Mouse (Mus musculus): ENCODE results near the gene Gm16181.
"Not testable (repeated sequence)": the region's sequence is repeated elsewhere in the genome, so short reads cannot be mapped to it uniquely, and the experiment has no call there.

Gm16181 gene

GRCm38 (mm10) chr17:35233114-35233980, 12.7 kb downstream of the Gm16181 start, which contains the start of gene Atp6v1g2:
Gene Atp6v1g2, plus strand, starts transcription at chr17:35233660.
- no peak for DNase-seq

DNA sequence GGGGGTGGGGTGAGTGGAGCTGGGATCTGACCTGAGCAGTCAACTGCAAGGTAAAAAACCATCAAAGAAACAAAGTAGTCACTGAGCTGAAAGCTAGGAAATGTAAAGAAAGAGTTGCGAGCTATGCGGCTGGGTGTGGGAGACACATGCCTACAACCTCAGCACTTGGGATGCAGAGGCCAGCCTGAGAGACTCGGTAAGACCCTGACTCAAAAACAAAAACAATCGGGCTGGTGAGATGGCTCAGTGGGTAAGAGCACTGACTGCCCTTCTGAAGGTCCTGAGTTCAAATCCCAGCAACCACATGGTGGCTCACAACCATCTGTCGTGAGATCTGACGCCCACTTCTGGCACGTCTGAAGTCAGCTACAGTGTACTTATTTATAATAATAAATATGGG, 13.5 kb downstream of the Gm16181 start:
- not testable (repeated sequence) for DNase-seq

DNA sequence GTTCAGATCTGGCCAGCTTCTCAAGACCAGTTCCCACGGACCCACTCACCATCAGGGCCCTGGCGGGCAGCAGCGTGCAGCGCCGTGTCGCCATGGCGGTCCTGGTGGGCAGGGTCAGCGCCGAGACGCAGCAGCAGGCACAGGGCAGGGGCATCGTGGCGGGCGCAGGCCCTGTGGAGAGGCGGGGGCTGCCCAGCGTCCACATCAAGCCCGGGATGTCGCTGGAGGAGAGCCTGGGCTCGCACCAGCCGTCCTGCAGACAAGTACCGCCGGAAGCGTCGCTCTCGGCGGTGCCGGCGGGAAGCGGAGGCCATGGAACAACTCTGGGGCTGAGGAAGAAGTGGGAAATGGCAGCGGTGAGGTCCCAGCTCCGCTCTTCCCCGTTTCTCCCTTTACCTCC, 14.3 kb downstream of the Gm16181 start:
- no peak for DNase-seq

DNA sequence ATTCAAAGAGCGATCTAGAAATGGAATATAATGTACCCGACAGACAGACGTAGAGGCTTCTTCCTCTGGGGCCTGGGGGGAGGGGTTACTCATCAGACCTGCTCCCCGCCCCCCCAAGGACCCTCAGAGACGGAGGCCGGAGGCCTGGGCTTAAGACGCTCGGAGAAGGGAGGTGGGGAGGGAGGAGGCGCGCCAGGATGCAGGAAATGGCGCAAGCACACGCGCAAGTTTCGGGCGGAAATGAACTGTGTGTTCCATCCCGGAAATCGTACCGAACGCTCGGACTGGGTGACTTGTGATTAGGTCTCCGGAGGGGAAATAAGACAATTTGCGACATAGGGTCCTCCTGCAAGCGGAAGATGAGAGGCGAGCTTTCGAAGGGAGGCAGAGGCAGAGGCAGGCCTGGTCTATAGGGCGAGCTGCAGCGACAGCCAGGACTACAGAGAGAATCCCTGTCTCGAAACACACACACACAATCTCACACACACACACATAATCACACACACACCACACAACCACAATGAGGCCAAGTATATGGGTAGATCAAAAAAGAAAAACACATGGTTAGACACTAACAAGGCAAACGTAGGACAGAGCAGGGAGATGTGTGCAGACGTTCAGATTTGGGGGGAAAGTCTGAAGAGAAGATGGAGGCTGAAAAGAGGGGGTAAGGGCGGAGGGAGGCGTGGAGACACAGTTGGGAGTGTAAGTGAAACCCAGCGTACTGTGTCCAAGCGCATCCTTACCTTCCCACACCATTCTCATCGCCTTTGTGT, 15.2 kb downstream of the Gm16181 start, which contains the start of gene Nfkbil1:
Gene Nfkbil1, minus strand, starts transcription at position 179 of the 776 bp plus-strand sequence.
- peak; percentile 84 for DNase-seq

- DNase-seq: peak; percentile 100
These were observed 15.7 kb downstream of the Gm16181 start for GRCm38 (mm10) chr17:35236390-35236746.

DNA sequence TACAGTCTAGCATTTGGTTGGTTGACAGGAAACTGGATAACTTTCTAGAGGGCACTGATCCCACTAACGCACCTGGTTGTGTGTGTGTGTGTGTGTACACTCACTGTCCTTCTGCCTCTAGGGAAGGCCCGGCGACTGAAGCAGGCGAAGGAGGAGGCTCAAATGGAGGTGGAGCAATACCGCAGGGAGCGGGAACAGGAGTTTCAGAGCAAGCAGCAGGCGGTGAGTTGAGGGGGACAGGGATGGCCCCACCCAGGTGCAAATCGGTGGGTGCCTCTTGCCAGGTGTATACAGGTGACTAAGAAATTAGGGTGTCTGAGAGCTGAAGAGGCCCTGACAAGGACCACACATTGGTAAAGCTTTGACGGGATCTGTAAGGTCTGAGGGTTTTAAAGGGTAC, 16.4 kb downstream of the Gm16181 start:
- peak; percentile 45 for DNase-seq

DNA sequence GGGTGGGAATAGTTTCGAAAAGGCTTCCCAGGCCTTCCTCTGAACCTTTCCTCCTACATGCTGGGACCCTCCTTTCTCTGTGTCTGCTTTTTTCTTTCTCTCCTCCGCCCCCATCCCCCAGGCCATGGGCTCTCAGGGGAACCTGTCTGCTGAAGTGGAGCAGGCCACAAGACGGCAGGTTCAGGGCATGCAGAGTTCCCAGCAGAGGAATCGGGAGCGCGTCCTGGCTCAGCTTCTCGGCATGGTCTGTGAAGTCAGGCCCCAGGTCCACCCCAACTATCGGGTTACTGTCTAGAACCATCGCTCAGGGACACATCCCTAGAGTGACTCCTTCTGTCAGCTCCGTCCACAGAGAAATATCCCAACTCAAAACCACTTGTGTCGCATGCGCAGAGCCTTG, 16.9 kb downstream of the Gm16181 start:
- no peak for DNase-seq

GRCm38 (mm10) chr17:35239700-35240099, 19.1 kb downstream of the Gm16181 start:
- DNase-seq: no peak

DNA sequence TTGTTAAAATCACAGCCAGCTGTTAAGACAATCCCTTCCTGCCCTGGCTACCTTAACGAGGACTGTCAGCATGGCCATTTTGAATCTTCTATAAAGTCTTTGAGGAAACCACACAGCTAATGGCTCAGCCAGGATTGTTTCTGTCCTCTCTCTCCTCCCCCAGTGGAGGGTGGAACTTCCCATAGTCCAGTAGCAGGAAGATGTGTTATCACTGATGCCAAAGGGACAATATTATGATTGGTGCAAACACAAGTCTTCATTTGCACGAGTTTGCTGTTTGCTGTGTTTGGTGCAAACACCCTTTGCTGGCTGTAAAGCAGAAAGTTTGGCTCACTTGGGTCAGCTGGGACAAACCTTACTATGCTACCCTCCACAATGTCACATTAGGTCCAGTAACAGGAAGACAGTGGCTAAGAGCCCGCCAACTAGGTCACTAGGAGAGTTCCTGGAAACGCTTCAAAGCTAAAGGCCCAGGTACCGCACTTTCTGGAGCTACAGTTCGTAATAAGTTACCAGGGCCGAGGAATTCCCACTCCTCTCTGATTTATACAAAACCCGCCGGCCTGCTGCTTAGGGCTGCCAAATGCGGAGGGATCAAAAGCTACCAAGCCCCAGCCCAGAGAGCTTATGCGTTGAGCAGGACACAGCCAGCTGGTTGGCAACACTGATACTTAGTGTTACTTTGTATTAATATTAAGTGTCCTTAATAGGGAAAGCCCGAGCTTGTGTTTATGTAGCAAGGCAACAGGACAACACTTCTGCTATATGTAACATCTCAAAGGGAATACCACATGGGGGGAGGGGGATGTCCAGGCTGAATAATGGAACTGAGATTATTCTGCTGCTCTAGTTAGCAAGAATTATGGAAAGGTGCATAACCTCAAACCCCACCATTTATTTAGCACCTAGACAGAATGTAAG, 20.0 kb downstream of the Gm16181 start:
- DNase-seq: no peak

- peak; percentile 93 for DNase-seq
These were observed 20.8 kb downstream of the Gm16181 start, which contains the start of gene Ddx39b for GRCm38 (mm10) chr17:35241305-35242014. Gene Ddx39b, plus strand, starts transcription at chr17:35241746.

DNA sequence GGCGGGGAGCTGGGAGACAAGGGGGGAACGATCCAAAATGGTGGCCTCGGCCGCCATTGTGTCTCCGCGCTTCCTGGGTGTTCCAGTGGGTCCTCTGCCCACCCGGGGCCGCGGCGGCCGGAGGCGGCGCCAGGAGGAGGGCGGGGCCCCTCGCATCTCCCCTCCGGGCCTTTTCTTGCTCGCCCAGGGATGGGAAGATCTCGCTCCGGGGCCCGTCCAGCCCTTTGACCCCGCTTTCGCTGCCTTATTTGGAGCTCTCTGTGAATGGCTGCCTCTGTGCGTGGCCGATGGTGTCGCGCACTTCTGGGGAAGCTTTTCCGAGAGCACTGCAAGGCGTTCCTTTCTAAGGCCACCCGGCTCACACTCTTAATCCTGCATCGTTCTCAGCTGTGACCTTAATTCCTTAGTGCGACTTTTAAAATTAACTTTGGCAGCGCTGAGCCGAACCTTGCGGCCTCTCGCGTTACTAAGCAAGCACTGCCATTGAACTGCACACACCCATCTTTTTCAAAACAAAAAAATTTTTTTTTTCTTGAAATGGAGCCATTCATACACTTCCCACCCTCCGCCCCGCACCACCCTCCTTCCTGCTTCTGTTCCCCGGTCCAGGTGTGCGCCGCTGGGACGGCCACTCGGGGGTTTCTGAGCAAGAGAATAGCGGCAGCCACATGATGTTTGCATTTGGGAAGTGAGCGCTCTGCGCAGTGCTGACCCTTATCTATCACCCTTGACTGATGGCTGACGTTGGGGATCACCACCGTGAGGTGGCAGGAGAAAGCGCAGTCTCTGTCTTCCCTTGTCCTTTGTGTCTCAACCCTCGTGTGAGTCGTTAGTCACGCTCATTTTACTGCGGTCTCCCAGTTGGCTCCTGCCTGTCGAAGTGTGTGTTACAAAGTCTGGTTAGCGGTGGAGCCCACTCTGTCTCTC, 21.6 kb downstream of the Gm16181 start:
- DNase-seq: peak; percentile 46

- peak; percentile 61 for DNase-seq
These were observed 22.5 kb downstream of the Gm16181 start for GRCm38 (mm10) chr17:35243086-35243485.

- no peak for DNase-seq
These were observed 24.4 kb downstream of the Gm16181 start for GRCm38 (mm10) chr17:35244999-35245398.

DNA sequence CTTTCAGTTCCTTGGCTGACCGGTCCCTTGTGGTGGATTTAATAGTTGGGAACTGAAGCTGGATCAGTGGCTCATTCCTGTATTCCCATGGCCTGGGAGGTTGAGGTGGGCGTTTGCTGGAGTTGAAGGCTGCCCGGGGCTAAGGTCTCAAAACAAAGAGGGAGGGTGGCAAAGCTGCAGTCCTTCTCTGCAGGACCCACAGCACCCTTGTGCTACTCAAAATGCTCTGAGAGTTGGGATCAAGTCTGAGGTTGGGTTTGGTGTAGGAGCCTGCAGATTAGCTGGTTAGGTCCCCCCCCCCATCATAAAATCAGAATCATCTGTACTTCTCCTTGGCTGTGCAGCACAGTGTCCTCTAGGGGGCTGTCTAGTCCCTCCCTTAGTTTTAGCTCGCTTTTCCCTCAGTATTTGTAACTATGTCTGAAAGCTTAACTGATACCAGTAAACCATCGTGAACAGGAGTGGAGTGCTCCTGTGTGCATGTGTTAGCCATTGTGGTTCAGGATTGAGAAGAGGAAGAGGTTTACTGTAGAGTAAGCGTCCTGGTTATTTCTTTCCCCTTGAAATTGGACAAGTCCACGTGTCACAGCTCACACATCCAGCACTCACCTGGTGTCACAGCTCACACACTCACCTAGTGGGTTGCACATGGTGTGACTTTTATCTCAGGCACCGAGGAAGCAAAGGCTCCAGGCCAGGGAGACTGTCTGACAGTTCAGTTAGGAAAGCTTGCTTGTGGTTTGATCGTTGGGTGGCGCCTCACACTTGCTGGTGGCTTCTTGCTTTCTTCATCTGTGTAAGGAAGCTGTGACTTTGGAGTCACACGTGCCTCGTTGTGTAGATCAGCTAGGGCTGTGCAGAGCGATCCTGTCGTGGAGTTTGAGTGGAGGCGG, 25.3 kb downstream of the Gm16181 start:
- DNase-seq: no peak

- DNase-seq: no peak
These were observed 26.5 kb downstream of the Gm16181 start for GRCm38 (mm10) chr17:35247144-35247543.

DNA sequence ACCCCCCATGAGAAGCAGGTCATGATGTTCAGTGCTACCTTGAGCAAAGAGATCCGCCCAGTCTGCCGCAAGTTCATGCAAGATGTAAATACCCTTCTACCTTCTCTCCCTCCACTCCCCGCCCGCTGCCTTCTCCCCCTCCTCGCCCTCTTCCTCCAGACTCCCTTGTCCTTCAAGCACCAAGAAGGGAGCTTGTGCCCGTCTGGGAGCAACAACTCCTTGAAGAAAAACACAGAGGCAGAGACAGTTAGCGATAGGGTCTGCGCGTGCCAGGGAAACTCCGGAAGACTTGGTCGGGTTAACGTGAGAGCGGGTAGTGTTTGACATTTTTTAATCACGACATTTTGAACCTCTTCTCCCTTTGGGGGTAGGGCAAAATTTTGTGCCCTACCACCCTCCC, 28.4 kb downstream of the Gm16181 start:
- no peak for DNase-seq

- DNase-seq: no peak
These were observed 29.0 kb downstream of the Gm16181 start for GRCm38 (mm10) chr17:35249451-35250197.

DNA sequence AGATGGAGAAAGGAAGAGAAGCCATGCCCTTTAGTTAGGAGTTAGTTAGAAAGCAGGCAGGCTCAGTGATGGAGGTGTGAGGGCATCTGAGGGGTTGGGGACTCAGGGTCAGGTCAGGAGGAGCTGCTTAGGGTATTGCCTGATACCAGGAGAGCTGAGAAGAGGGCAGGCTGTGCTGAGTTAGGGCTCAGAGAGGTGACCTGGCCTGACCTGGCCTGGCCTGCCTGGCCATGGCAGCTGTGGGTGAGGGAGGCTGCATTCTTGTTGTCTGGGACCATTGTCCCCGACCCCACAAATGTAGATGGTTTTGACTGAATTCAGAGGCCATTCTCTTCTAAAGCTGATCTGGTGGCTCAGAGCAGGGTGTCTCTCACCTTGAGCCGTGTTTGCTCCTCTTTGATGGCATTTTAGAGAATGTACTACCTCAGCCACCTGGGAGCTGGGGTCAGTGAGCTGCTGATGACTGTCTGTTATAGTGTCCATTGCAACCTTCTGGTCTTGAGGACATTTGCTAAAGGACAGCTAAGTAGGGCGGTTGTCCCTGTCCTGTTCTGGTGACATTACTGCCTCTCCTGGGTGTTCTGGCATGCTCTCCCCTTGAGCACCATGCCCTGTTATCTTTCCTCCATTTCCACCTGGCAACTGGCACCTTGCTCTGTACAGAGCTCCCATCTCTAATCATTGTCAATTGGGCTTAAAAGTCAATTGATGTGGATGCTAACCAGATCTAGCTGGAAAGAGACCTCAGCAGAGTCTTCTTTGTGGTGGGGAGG, 29.9 kb downstream of the Gm16181 start:
- DNase-seq: no peak

Measured in right cerebral cortex, postnatal 4 days (tissue).